Mouse (Mus musculus) testis, adult 2 months (tissue): ENCODE results near the gene Aipl1. TPM values are rescaled to one million over a fixed set of nuclear protein-coding genes. Genes with fewer than 3 reads are reported as not detected.
"Not testable (repeated sequence)": the region's sequence is repeated elsewhere in the genome, so short reads cannot be mapped to it uniquely, and the experiment has no call there.

Experiments
- H3K27ac ChIP-seq: fragments of 200-500 bp; 2 replicates; pipeline ENCODE4 v1.5.1; 2012; ENCODE audit warnings: low read depth, low read length; ENCODE audit not compliant: control insufficient read depth, insufficient read depth
- H3K27me3 ChIP-seq: fragments of 200-500 bp; 2 replicates; pipeline ENCODE4 v1.6.1; 2012; ENCODE audit warnings: mild to moderate bottlenecking, low read length, moderate library complexity; ENCODE audit not compliant: control insufficient read depth, insufficient read depth
- H3K36me3 ChIP-seq: fragments of 200-500 bp; 2 replicates; pipeline ENCODE4 v1.6.1; 2012; ENCODE audit warnings: mild to moderate bottlenecking, low read length; ENCODE audit not compliant: control insufficient read depth, insufficient read depth
- H3K4me1 ChIP-seq: fragments of 200-500 bp; 2 replicates; pipeline ENCODE4 v1.6.1; 2012; ENCODE audit warnings: low read length; ENCODE audit not compliant: control insufficient read depth, insufficient read depth
- H3K4me3 ChIP-seq: fragments of 200-500 bp; 2 replicates; pipeline ENCODE4 v1.5.1; 2012; ENCODE audit warnings: low read depth, mild to moderate bottlenecking, low read length, moderate library complexity, mixed read lengths; ENCODE audit not compliant: control insufficient read depth
- CTCF ChIP-seq: fragments of 200-500 bp; IDR thresholded peaks from 2 replicates; pipeline ENCODE4 v1.5.1; 2012; ENCODE audit warnings: low read depth, mild to moderate bottlenecking, inconsistent platforms, low read length, moderate library complexity; ENCODE audit not compliant: control insufficient read depth, insufficient read depth, insufficient replicate concordance
- POLR2A ChIP-seq: fragments of 200-500 bp; IDR thresholded peaks from 2 replicates; pipeline ENCODE4 v1.6.1; 2012; ENCODE audit warnings: low read depth, mild to moderate bottlenecking, inconsistent platforms, low read length, moderate library complexity; ENCODE audit not compliant: control insufficient read depth
- polyA plus RNA-seq: library from polyadenylated mRNA; depleted of rRNA; stranded (reverse); fragments of >200 nt; gene quantifications from 2 replicates; pipeline ENCODE4 v1.2.3, GENCODE M21; 2012

Aipl1 gene
- polyA plus RNA-seq, 1 experiment: 0.62 TPM

GRCm38 (mm10) chr11:72002138-72002853 lies 35.0 kb downstream of the Aipl1 start:
- TF ChIP-seq POLR2A: no peak
- peak; percentile 96 for TF ChIP-seq CTCF
- Histone ChIP-seq H3K27ac (no peak overlapping the region), H3K4me3 (peak overlapping the region; percentile 36), H3K4me1 (peaks cover 3% of the 10 kb centered on the region), H3K27me3 (no peaks in the 10 kb centered on the region), H3K36me3 (no peaks in the 10 kb centered on the region)

GRCm38 (mm10) chr11:72000194-72000593 lies 37.1 kb downstream of the Aipl1 start:
- no peak overlapping the region for H3K4me3 ChIP-seq
- peaks cover 17% of the 10 kb centered on the region for H3K4me1 ChIP-seq
- TF ChIP-seq CTCF (no peak), POLR2A (no peak)
- H3K27ac ChIP-seq: no peak overlapping the region
- H3K27me3 ChIP-seq: no peaks in the 10 kb centered on the region
- H3K36me3 ChIP-seq: no peaks in the 10 kb centered on the region

- no peak for TF ChIP-seq CTCF
- no peak overlapping the region for H3K27ac ChIP-seq
Observed at GRCm38 (mm10) chr11:71996805-71997204, 40.5 kb downstream of the Aipl1 start.

GRCm38 (mm10) chr11:71995968-71996511 lies 41.3 kb downstream of the Aipl1 start:
- peaks cover 14% of the 10 kb centered on the region for H3K4me1 ChIP-seq
- TF ChIP-seq CTCF: no peak
- TF ChIP-seq POLR2A: no peak
- H3K36me3 ChIP-seq: no peaks in the 10 kb centered on the region
- H3K4me3 ChIP-seq: no peak overlapping the region
- no peak overlapping the region for H3K27ac ChIP-seq
- no peaks in the 10 kb centered on the region for H3K27me3 ChIP-seq

More at GRCm38 (mm10) chr11:71996805-71997204, 40.5 kb downstream of the Aipl1 start:
- no peaks in the 10 kb centered on the region for H3K36me3 ChIP-seq
- no peak overlapping the region for H3K4me3 ChIP-seq
- H3K27me3 ChIP-seq: no peaks in the 10 kb centered on the region
- H3K4me1 ChIP-seq: peaks cover 14% of the 10 kb centered on the region

GRCm38 (mm10) chr11:71992438-71992837 lies 44.9 kb downstream of the Aipl1 start:
- Histone ChIP-seq H3K4me3 (no peak overlapping the region), H3K27me3 (no peaks in the 10 kb centered on the region), H3K36me3 (no peaks in the 10 kb centered on the region), H3K27ac (no peak overlapping the region), H3K4me1 (peaks cover 14% of the 10 kb centered on the region)
- no peak for TF ChIP-seq POLR2A

GRCm38 (mm10) chr11:71991541-71991940 lies 45.8 kb downstream of the Aipl1 start:
- no peaks in the 10 kb centered on the region for H3K27me3 ChIP-seq
- H3K4me3 ChIP-seq: no peak overlapping the region
- no peak overlapping the region for H3K27ac ChIP-seq
- H3K36me3 ChIP-seq: no peaks in the 10 kb centered on the region
- TF ChIP-seq CTCF: no peak
- no peak for TF ChIP-seq POLR2A
- peaks cover 8% of the 10 kb centered on the region for H3K4me1 ChIP-seq

- H3K4me3 ChIP-seq, H3K4me1 ChIP-seq, H3K27ac ChIP-seq, H3K27me3 ChIP-seq, H3K36me3 ChIP-seq: not testable (repeated sequence)
Observed at GRCm38 (mm10) chr11:71989407-71989806, 47.9 kb downstream of the Aipl1 start.
